Mouse (Mus musculus) telencephalon, adult 2 months (tissue): Measurements from ENCODE around the gene Numb.
"Not testable (repeated sequence)": the region's sequence is repeated elsewhere in the genome, so short reads cannot be mapped to it uniquely, and the experiment has no call there.

ENCODE experiments used
- DNase-seq: peaks from one replicate; pipeline ENCODE4 v3.0.0-alpha.2; 2011; ENCODE audit warnings: low read depth, low spot score

Gene Numb

DNA sequence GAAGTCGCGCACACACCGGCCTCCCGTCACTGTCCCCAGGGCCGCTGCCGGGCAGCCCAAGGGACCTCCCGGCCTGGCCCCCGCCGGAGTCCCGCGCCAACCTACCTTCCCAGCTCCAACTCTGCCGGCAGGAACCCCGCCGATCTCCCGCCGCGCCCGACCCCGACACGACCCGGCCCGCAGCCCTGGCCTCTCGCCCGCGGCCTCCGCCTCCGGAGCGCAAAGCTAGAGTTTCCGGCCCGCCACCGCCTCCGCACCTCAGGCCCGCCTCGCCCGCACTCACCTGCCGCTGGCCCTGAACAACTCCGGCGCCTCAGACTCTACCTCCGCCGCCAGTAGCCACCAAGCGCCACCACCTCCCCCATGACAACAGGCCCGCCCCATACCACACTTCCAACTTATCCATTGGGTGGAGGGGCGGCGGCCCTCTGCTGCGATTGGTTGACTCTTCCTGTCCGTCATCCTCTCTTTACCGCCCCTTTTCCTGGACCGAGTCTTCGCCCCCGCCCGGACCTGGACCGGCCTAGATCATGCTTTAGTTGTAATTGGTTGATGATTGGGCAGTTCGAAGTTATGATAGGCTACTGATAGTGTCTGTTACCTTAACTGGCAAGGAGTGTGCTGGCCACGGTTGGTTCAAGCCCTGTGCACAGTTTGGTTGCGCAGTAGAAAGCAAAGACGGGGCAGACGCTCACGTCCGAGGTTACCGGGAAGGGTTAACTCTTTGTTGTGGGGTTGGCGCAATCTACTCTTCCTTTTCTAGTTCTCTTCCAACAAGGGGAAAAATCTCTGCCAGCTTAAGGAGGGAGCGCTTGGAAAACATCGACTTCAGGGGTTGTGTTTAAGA lies at the start of gene Numb:
Gene Numb (minus strand): TSS at position 400 of the 847 bp plus-strand sequence.
- DNase-seq, result peak; percentile 100

DNA sequence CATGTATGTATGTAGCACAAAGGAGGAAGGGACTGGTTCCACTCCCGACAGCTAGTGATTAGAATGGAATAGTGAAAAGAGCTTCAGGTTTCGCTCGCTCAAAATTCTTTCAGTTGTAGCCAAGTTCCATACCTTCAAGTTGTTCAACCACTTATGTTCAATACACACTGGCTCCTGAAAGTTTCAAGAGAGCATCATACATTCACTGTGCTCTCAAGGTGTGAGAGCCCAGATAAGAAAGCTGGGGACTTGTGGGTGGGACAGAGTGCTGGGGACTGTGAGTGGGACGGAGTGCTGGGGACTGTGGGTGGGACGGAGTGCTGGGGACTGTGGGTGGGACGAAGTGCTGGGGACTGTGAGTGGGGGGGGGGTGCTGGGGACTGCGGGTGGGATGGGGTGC lies 43.5 kb upstream of the Numb start:
- DNase-seq, result no peak

DNA sequence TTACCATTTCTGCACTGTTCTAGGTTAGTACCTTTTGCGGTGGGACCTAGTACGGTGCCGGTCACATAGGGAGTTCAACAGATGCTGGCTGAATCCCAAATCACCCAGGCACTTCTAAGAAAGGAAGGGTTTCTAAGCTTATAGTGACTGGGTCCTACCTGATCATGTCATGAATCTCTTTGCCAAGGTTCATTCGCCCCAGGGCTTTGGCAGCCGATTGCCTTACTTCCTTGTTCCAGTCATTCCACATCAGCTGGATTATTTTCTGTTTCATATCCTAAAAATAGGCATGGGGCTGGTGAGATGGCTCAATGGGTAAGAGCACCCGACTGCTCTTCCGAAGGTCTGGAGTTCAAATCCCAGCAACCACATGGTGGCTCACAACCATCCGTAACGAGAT lies 36.5 kb upstream of the Numb start:
- DNase-seq, result no peak

GRCm38 (mm10) chr12:83951711-83952575 lies 30.2 kb upstream of the Numb start:
- DNase-seq, result no peak

DNA sequence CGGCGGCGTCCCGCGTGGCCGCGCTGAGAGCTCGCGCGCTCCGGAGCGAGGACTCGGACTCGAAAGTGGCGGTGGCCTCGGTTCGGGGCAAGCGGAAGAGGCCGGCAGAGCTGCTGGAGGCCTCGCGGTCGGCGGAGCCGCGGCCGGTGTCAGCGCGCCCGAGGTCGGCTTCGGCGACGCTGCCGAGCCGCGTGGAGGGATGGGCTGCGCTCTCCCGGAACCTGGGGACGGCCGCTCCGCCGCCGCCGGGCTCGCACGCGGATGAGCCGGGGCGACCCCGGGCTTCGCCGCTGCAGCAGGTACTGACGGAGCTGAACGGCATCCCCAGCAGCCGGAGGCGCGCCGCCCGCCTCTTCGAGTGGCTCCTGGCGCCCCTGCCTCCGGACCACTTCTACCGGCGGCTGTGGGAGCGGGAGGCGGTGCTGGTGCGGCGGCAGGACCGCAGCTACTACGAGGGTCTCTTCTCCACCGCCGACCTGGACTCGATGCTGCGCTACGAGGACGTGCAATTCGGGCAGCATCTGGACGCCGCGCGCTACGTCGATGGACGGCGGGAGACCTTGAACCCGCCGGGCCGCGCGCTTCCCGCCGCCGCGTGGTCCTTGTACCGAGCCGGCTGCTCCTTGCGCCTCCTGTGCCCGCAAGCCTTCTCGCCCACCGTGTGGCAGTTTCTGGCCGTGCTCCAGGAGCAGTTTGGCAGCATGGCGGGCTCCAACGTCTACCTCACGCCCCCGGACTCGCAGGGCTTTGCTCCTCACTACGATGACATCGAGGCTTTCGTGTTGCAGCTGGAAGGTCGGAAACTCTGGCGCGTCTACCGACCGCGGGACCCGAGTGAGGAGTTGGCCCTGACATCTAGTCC lies 29.3 kb upstream of the Numb start:
- no peak for DNase-seq

DNA sequence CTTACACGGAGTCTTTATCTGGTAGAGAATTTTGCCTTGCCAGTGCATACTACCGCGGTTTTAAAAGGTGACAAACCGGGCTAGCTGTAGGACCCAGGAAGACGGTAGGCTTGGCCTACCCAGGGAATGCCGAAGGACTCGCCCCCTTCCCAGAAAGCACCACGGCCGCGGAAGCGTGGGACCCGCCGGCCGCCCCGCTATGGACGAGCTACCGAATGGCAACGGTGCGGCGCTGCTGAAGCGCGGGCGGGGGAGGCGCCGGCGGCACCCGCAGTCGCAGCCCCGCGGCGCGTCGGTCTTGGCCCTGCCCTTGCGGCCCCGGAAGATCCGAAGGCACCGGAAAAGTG lies 28.7 kb upstream of the Numb start, which contains the start of gene Riox1:
Gene Riox1 (plus strand): TSS at position 116 of the 347 bp plus-strand sequence.
- peak; percentile 91 for DNase-seq

DNA sequence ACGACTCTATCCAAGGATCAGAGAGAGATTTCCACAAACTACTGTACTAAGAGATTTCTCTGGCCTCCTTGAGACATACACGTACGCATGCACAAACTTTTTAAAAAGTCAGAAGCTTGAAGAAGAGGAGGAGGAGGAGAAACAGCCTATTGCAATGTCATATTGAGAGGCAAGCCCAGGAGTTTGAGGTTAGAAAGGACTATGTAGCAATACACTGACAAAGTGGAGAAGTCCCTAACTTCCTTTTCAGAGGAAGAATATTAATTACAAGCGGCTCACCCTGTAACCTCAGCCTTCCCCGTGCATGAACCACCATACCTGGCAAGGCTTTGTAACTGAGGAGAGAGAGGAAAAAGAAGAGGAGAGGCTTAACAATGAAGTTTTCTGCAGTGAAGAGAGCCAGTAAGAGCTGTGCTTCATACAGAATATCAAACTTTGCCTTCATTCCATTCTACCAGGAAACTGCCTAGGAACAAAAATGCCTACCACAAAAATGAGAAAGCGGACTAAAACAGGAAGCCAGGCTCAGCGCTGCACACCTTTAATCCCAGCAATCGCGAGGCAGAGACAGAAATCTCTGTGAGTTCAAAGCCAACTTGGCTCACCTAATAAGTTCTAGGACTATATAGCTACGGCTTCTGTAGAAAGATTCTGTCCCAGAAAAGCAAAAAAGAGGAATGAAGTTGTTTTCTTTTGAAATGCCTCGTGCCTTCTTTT lies 28.2 kb upstream of the Numb start:
- DNase-seq, result no peak

- DNase-seq, result no peak
Measured at GRCm38 (mm10) chr12:83949043-83949442, 27.3 kb upstream of the Numb start.

- DNase-seq, result no peak
Measured at GRCm38 (mm10) chr12:83947260-83947811, 25.6 kb upstream of the Numb start.

DNA sequence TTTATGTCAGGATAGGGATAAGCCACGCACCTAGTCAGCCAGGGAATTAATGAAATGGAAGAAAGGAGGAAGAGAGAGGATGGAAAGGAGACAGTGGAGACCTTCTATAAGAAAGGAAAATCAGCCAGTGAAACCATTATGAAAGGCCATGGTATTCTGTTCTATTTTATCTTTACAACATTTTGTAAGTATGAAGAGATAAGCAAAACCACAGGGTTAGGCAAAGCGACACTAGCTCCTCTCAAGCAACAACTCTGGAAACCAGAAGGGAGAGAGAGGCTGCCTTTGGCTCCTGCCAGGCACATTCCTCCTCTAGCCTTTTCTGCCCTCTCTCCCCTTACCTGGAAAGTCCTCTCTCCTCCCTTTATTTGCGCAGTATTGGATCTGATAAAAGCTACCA lies 20.2 kb upstream of the Numb start:
- DNase-seq, result no peak

DNA sequence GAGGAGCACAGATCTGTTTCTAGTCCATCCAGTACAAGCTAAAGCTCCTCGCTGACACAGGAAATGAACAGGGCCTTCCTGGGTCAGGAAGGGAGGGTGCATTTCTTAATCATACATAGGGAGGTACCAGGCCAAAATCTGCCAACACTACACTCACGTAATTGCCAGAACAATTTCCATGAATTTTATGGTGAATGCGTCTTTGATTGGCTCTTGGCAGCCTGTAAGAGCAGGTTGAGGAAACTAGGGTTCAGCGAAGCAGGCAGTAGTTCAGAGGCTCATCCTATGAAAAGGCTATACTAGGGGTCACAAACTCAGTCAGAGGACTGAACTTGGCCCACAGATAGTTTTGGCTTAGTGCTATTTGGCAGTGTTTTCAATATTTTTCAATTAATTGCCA lies 18.3 kb upstream of the Numb start:
- DNase-seq, result no peak

DNA sequence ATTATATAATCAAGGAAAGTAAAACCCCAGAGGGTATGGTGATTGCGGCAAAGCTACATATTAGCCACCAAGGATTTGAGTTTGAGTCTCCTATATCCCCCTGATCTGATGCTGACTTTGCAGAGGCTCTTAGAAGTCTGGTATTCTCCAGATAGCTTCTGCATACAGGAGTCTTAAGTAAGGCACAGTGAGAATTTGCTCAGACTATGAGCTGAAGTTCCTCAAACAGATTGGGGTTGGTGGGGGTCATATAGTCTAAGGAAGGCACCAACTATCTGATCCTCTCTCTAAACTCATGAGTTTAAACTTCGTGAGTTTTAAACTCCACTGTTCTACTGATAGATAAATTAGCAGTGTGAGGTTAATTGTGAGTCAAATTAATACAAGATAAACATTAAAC lies 17.6 kb upstream of the Numb start:
- DNase-seq, result no peak

DNA sequence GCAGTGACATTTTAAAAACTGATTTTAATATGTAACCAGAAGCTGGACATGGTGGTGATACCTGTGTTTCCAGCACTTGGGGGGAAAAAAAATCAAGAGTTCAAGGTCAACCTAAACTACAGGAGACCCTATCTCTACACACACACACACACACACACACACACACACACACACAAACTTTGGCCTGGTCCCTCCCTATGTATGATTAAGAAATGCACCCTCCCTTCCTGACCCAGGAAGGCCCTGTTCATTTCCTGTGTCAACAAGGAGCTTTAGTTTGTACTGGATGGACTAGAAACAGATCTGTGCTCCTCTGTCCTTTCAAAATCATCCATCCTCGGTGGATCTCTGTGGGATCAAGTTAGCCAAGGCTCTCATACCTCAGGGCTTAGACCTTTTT lies 16.9 kb upstream of the Numb start:
- DNase-seq, result not testable (repeated sequence)

DNA sequence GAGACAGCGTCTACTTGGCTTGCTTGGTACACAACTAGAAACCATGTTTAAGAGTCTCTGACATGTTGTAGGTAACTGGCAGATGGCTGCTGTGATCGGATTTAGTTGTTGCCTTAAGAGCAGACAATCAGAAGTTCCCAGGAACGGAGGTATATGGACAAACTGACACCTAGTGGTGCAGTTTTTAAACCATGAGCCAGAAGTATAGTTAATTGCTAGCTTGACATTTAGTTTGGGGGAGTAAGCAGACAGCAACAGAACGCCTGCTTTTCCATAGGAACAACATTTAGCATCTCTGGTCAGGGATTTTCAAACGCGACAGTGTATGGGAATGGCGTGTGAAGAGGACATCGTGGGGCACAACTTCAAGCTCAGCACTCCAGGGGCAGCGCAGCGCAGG lies 15.9 kb upstream of the Numb start:
- DNase-seq, result no peak

- no peak for DNase-seq
Measured at GRCm38 (mm10) chr12:83929186-83929804, 7.6 kb upstream of the Numb start.

GRCm38 (mm10) chr12:83927747-83928146 lies 6.0 kb upstream of the Numb start:
- no peak for DNase-seq

DNA sequence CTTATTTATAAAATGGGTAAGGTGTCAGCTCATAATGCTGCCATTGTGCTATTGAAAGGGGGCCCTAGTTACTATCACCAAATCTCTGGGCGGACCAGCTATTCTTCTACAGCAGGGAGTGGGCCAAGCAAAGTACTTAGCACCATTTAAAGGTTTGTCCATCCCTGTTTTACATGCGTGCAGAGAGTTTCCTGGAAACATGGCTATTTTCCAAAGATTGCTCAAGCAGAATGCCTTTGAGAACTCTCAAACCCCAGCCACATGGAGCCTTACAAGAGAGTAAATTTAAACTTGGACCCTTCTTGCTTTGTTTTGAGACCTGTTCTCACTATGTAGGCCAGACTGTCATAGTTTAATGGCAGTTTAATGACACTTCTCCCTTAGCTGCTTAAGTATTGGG lies 4.3 kb upstream of the Numb start:
- DNase-seq, result no peak

GRCm38 (mm10) chr12:83925160-83925703 lies 3.5 kb upstream of the Numb start:
- no peak for DNase-seq

DNA sequence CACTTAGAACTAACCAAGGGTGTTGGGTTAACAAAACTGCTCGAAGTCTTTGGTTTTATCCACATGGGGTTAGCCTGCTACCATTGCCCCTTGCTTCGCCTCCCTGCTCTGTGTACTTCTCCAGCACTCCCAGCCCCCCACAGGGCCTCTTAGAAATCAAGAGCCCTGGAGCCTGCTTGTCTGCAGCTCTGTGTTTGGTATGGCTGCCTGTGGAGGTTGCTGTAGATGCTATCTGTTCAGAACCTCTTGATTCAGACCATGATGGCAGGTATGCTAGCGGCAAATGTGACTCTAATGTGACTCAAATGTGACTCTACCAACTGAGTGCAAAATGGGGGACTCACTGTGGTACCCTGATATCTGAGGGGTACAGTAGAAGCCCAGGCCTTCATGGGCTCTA lies 2.6 kb upstream of the Numb start:
- no peak for DNase-seq

- peak; percentile 72 for DNase-seq
Measured at GRCm38 (mm10) chr12:83923486-83923859, 1.7 kb upstream of the Numb start.
